Mouse (Mus musculus) midbrain, embryonic 12.5 days (tissue): Measurements from ENCODE around the gene Gm13871. TPM values are rescaled to one million over a fixed set of nuclear protein-coding genes. Genes with fewer than 3 reads are reported as not detected.
"Not testable (repeated sequence)": the region's sequence is repeated elsewhere in the genome, so short reads cannot be mapped to it uniquely, and the experiment has no call there.

Experiments used
- ATAC-seq: fragments of 200-750 bp; cut with Nextera tagmentation; 2 replicates; pipeline ENCODE4 v1.8.0; 2017; ENCODE audit warnings: low read depth, moderate TSS enrichment, moderate library complexity; ENCODE audit not compliant: low FRiP score
- H3K27ac ChIP-seq: fragments of 300-500 bp; sonication (generic); replicated peaks from 2 replicates; pipeline ENCODE4 v1.5.1; 2016; ENCODE audit warnings: mild to moderate bottlenecking
- H3K27me3 ChIP-seq: fragments of 300-500 bp; sonication (generic); 2 replicates; pipeline ENCODE4 v1.6.1; 2016; ENCODE audit warnings: mild to moderate bottlenecking
- H3K36me3 ChIP-seq: fragments of 300-500 bp; sonication (generic); 2 replicates; pipeline ENCODE4 v1.6.1; 2016
- H3K4me1 ChIP-seq: fragments of 300-500 bp; sonication (generic); 2 replicates; pipeline ENCODE4 v1.6.1; 2016
- H3K4me2 ChIP-seq: fragments of 300-500 bp; sonication (generic); replicated peaks from 2 replicates; pipeline ENCODE4 v1.6.1; 2016; ENCODE audit warnings: mild to moderate bottlenecking, moderate library complexity
- H3K4me3 ChIP-seq: fragments of 300-500 bp; sonication (generic); 2 replicates; pipeline ENCODE4 v1.5.1; 2016; ENCODE audit warnings: mild to moderate bottlenecking
- H3K9ac ChIP-seq: fragments of 300-500 bp; sonication (generic); replicated peaks from 2 replicates; pipeline ENCODE4 v1.6.1; 2016; ENCODE audit warnings: mild to moderate bottlenecking, moderate library complexity
- H3K9me3 ChIP-seq: fragments of 300-500 bp; sonication (generic); 2 replicates; pipeline ENCODE4 v1.6.1; 2016; ENCODE audit warnings: mild to moderate bottlenecking
- WGBS: fragments of 180-500 bp; shearing (Covaris S2); methylation state at CpG from one replicate; pipeline ENCODE4 v1.1.7; 2016; 5-methylcytosine and 5-hydroxymethylcytosine counted together
- polyA plus RNA-seq: library from polyadenylated mRNA; unstranded; fragments of >200 nt; fragmentation: Nextera tagmentation; extraction: Ambion mirVana; gene quantifications from 2 replicates; pipeline ENCODE4 v1.2.1, GENCODE M21; 2016

Gm13871 gene
- not detected in 2 replicates for polyA plus RNA-seq

DNA sequence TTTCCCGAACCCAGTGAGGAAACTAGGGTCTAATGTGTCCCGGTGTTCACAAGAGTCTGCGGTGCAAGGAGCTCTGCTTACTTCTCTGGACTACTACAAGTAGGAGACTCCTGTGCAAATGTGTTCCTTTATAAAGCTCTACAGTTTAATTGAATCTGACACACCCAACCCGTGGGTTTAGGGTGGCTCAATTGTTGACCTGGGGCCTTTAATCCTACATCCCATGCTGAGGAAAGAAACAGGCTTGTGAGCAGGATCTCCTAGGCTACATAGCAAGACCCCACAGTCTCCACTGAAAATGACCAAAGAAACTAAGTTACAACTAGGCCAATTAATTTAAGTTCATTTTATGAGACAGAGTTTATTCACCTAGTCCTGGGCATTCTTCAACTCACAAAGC is at the start of gene Gm13871:
Gm13871 (minus strand) TSS at position 101 of the 400 bp plus-strand sequence.
- H3K4me2 ChIP-seq, H3K9me3 ChIP-seq, H3K36me3 ChIP-seq, H3K27ac ChIP-seq, H3K9ac ChIP-seq, H3K27me3 ChIP-seq, H3K4me1 ChIP-seq, H3K4me3 ChIP-seq, ATAC-seq: not testable (repeated sequence)
- WGBS: no CpG with 5 or more reads among the region's 4 CpGs

DNA sequence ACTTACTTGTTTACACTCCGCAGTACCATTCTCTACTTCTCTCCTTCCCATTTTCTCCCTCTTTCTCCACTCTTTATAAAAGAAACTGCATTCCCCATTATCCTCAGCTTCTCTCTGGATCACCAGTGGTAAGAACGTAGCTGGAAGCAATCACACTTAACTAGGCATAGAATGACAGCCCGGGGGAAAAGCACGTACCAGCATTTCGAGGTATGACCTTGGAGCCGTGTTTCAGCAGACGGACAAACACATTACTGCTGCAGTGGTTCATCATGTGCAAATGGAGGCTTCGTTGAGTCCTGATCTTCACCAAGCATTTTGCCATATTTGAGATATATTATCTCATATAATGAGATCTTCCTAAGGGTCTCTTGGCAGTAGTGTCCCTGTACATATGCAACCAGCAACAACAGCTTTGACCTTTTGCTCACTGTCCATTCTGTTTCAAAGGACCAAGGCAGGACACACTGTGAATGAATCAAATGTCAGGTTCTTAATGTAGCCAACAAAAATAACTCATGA is 44.7 kb upstream of the Gm13871 start, which contains the start of gene 2310002L09Rik:
2310002L09Rik (minus strand) TSS at position 472 of the 522 bp plus-strand sequence.
- H3K36me3 ChIP-seq: no peaks in the 10 kb centered on the region
- H3K4me1 ChIP-seq: no peaks in the 10 kb centered on the region
- no peak within 1 kb of the TSS for H3K27ac ChIP-seq
- H3K4me3 ChIP-seq: no peak within 1 kb of the TSS
- 87% methylated on average over 8 of the region's 8 CpGs for WGBS
- H3K4me2 ChIP-seq: no peak within 1 kb of the TSS
- H3K9ac ChIP-seq: no peak within 1 kb of the TSS
- no peaks in the 10 kb centered on the region for H3K27me3 ChIP-seq
- ATAC-seq: no peak
- H3K9me3 ChIP-seq: no peaks in the 10 kb centered on the region

GRCm38 (mm10) chr4:73920660-73921059 is 14.9 kb upstream of the Gm13871 start, which contains the start of gene Gm11756:
TSS of gene Gm11756 (minus strand) at chr4:73920760.
- not testable (repeated sequence) for H3K4me2 ChIP-seq, H3K4me1 ChIP-seq, H3K4me3 ChIP-seq, H3K27ac ChIP-seq, H3K9ac ChIP-seq, H3K36me3 ChIP-seq, H3K9me3 ChIP-seq, ATAC-seq, H3K27me3 ChIP-seq
- whole genome bisulfite sequencing: 85% methylated on average over 6 of the region's 6 CpGs

DNA sequence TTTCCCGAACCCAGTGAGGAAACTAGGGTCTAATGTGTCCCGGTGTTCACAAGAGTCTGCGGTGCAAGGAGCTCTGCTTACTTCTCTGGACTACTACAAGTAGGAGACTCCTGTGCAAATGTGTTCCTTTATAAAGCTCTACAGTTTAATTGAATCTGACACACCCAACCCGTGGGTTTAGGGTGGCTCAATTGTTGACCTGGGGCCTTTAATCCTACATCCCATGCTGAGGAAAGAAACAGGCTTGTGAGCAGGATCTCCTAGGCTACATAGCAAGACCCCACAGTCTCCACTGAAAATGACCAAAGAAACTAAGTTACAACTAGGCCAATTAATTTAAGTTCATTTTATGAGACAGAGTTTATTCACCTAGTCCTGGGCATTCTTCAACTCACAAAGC is 14.7 kb downstream of the Gm13871 start, which contains the start of gene Gm11757:
Gm11757 (minus strand) TSS at position 101 of the 400 bp plus-strand sequence.
- H3K9ac ChIP-seq, ATAC-seq, H3K27me3 ChIP-seq, H3K27ac ChIP-seq, H3K4me3 ChIP-seq, H3K4me1 ChIP-seq, H3K9me3 ChIP-seq, H3K4me2 ChIP-seq, H3K36me3 ChIP-seq: not testable (repeated sequence)
- WGBS: no CpG with 5 or more reads among the region's 4 CpGs

- ATAC-seq, H3K9ac ChIP-seq: not testable (repeated sequence)
Observed at GRCm38 (mm10) chr4:73876166-73876565, 29.6 kb downstream of the Gm13871 start, which contains the start of gene Gm11758. TSS of gene Gm11758 (minus strand) at chr4:73876266.

More at GRCm38 (mm10) chr4:73876166-73876565, 29.6 kb downstream of the Gm13871 start, which contains the start of gene Gm11758:
- H3K4me1 ChIP-seq, H3K36me3 ChIP-seq, H3K4me3 ChIP-seq, H3K27ac ChIP-seq, H3K27me3 ChIP-seq, H3K4me2 ChIP-seq, H3K9me3 ChIP-seq: not testable (repeated sequence)
- WGBS: no CpG with 5 or more reads among the region's 4 CpGs

Other genes with a start within 250 kb of the Gm13871 start
- gene Gm11239, start 237.6 kb downstream of the Gm13871 start, polyA plus RNA-seq: not detected in 2 replicates
- not detected in 2 replicates for gene Gm428, start 222.4 kb downstream of the Gm13871 start, polyA plus RNA-seq
- gene Rasef, start 115.0 kb downstream of the Gm13871 start, polyA plus RNA-seq: 0.14 and 0.27 TPM in 2 replicates
- gene Gm11758, start 29.7 kb downstream of the Gm13871 start, polyA plus RNA-seq: not detected in 2 replicates
- gene Gm11757, start 14.8 kb downstream of the Gm13871 start, polyA plus RNA-seq: not detected in 2 replicates
- not detected in 2 replicates for gene Gm11756, start 14.8 kb upstream of the Gm13871 start, polyA plus RNA-seq
- 0.12 TPM in 1 of 2 replicates, not detected in the other for gene 2310002L09Rik, start 44.9 kb upstream of the Gm13871 start, polyA plus RNA-seq
- 7.4 and 7.9 TPM in 2 replicates for gene Frmd3, start 107.5 kb upstream of the Gm13871 start, polyA plus RNA-seq